Mouse (Mus musculus): ENCODE measurements around the gene Vmn1r47. TPM values are rescaled to one million over a fixed set of nuclear protein-coding genes. Genes with fewer than 3 reads are reported as not detected.
"Not testable (repeated sequence)": the region's sequence is repeated elsewhere in the genome, so short reads cannot be mapped to it uniquely, and the experiment has no call there.

Gene Vmn1r47
- not detected in 2 replicates for polyA plus RNA-seq (2015; fragmentation: Nextera tagmentation; extraction: Ambion mirVana)

DNA sequence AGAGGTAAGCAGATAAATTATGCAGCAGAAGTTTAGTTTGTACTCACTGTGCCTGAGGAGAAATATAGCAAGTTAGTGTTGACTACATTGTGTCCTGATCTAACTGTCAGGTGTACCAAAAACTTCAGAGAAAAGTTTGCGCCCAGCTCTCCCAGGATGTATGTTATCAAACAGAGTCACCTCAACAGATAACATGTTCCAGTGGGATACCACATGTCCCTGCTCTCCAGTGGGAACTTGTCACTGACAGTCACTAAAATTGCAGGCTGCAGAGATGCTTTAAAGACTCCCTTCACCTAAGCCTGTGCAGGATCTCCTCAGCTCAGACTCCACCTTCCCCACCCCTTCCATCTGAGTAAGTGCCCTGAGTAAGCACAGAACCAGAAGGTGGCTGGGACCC is at the start of gene Vmn1r47:
Gene Vmn1r47 (plus strand): TSS at position 301 of the 400 bp plus-strand sequence.
- H3K4me1 ChIP-seq (replicated peaks); H3K9ac ChIP-seq (replicated peaks); H3K27ac ChIP-seq; H3K27me3 ChIP-seq; H3K9me3 ChIP-seq; H3K4me3 ChIP-seq (replicated peaks); H3K4me2 ChIP-seq (replicated peaks); H3K36me3 ChIP-seq; ATAC-seq: not testable (repeated sequence)
- WGBS, result 94% methylated on average over 1 of the region's 1 CpGs

DNA sequence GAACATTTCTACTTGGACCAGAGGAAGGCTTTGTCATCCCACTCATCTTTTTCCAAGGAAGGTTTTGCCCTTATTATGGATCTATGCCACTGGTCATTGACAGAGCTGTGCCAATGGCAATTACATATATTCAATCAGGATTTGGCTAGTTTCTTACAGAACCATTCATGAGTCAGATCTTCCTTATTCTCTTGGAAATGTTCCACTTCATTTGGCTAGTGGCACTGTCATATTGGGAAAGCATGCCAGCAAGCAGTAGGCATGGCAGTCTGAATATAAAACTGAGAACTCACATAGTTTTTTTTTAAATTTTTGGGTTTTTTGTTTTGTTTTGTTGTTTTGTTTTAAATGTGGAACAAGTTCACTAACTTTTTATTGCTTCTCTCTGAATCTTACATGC is 49.6 kb upstream of the Vmn1r47 start:
- no peak for ATAC-seq

DNA sequence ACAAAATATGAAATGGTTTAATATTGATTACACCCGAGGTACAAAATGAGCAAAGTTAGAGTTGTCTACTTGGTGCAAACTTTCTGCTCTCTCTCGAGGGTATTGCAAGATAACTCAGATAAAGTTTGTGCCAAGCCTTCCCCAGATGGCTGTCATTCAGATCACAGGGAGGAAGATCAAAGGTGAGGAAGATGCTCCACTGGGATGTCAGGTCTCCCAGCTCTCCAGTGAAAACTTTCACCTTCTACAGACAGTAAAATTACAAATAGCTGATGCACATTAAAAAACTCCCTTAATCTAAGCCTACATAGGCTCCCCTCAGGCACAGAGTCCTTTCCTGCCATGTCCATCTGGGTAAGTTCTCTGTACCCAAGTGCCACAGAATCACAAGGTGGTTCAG is 46.9 kb upstream of the Vmn1r47 start, which contains the start of gene Vmn1r46:
Gene Vmn1r46 (plus strand): TSS at position 301 of the 400 bp plus-strand sequence.
- Histone ChIP-seq H3K4me2 (replicated peaks) (no peak within 1 kb of the TSS), H3K36me3 (no peaks in the 10 kb centered on the region), H3K27ac (no peak within 1 kb of the TSS), H3K4me1 (replicated peaks) (no peaks in the 10 kb centered on the region), H3K27me3 (no peaks in the 10 kb centered on the region), H3K9ac (replicated peaks) (no peak within 1 kb of the TSS), H3K9me3 (peaks cover 11% of the 10 kb centered on the region), H3K4me3 (replicated peaks) (no peak within 1 kb of the TSS)
- WGBS, result 59% methylated on average over 2 of the region's 2 CpGs
- no peak for ATAC-seq

More for the DNA sequence above, 49.6 kb upstream of the Vmn1r47 start:
- H3K36me3 ChIP-seq, result no peaks in the 10 kb centered on the region
- no peaks in the 10 kb centered on the region for H3K4me1 ChIP-seq (replicated peaks)
- no peaks in the 10 kb centered on the region for H3K27me3 ChIP-seq
- H3K27ac ChIP-seq, result no peak overlapping the region
- H3K9me3 ChIP-seq, result peaks cover 6% of the 10 kb centered on the region
- H3K9ac ChIP-seq (replicated peaks), result no peak overlapping the region
- H3K4me3 ChIP-seq (replicated peaks), result no peak overlapping the region
- no peak overlapping the region for H3K4me2 ChIP-seq (replicated peaks)

DNA sequence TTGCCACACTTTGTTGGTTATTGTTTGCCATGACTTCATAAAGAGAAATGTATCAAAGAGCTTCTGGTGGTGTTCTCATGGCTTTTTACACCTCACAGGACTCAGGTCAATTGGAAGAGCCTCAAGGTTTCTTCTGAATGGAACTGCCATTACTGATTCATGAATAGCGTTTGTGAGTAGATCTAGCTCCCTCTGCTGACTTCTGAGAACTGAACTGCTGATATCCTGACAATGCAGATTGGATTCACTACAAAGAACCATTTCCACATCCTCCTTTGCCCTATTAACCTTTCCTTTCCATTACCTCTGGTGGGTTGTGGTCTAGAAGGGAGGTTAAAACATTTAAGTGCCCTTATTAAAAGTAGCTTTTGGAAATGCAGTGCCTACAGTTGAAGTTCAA is 30.0 kb upstream of the Vmn1r47 start:
- no peak overlapping the region for H3K4me3 ChIP-seq (replicated peaks)
- no peak overlapping the region for H3K9ac ChIP-seq (replicated peaks)
- no peak for ATAC-seq
- no peaks in the 10 kb centered on the region for H3K36me3 ChIP-seq
- 11% methylated on average over 1 of the region's 1 CpGs for WGBS
- no peak overlapping the region for H3K4me2 ChIP-seq (replicated peaks)
- H3K9me3 ChIP-seq, result peaks cover 18% of the 10 kb centered on the region; the same call in 1 of the 2 replicates
- no peaks in the 10 kb centered on the region for H3K27me3 ChIP-seq
- no peak overlapping the region for H3K27ac ChIP-seq
- H3K4me1 ChIP-seq (replicated peaks), result no peaks in the 10 kb centered on the region

DNA sequence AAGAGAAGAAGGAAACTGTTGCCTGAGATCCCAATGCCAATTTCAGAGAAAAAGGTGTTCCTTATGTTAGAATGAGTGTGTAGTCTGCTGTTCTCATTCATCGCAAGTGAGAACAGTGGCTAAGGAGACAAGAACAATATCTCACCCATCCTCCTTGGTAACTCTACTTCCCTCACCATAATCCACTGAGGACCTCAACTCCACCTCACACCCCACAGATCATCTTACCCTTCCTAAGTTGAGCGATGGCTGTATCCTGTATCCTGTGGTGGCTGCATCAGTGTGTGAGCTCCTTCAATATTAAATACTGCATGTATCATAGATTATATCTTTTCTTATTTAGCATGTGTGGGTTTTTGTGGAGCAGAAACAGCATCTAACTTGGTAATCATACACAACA is 20.8 kb downstream of the Vmn1r47 start, which contains the start of gene Vmn1r48:
Gene Vmn1r48 (minus strand): TSS at position 101 of the 400 bp plus-strand sequence.
- not testable (repeated sequence) for H3K4me2 ChIP-seq (replicated peaks); H3K4me3 ChIP-seq (replicated peaks); H3K36me3 ChIP-seq; H3K9me3 ChIP-seq; H3K27me3 ChIP-seq; H3K27ac ChIP-seq; H3K9ac ChIP-seq (replicated peaks); H3K4me1 ChIP-seq (replicated peaks); ATAC-seq
- no CpG with 5 or more reads among the region's 2 CpGs for WGBS

Other genes with a start within 250 kb of the Vmn1r47 start
- gene Vmn1r42, start 139.7 kb upstream of the Vmn1r47 start, polyA plus RNA-seq (2015; fragmentation: Nextera tagmentation; extraction: Ambion mirVana), result not detected in 2 replicates
- gene Vmn1r43, start 139.7 kb upstream of the Vmn1r47 start, polyA plus RNA-seq (2015; fragmentation: Nextera tagmentation; extraction: Ambion mirVana), result not detected in 2 replicates
- not detected in 2 replicates for gene Vmn1r44, start 132.5 kb upstream of the Vmn1r47 start, polyA plus RNA-seq (2015; fragmentation: Nextera tagmentation; extraction: Ambion mirVana)
- gene Vmn1r45, start 75.5 kb upstream of the Vmn1r47 start, polyA plus RNA-seq (2015; fragmentation: Nextera tagmentation; extraction: Ambion mirVana), result not detected in 2 replicates
- gene Vmn1r46, start 46.8 kb upstream of the Vmn1r47 start, polyA plus RNA-seq (2015; fragmentation: Nextera tagmentation; extraction: Ambion mirVana), result not detected in 2 replicates
- gene Vmn1r48, start 20.7 kb downstream of the Vmn1r47 start, polyA plus RNA-seq (2015; fragmentation: Nextera tagmentation; extraction: Ambion mirVana), result not detected in 2 replicates
- gene Vmn1r49, start 62.4 kb downstream of the Vmn1r47 start, polyA plus RNA-seq (2015; fragmentation: Nextera tagmentation; extraction: Ambion mirVana), result not detected in 2 replicates
- gene Vmn1r50, start 85.3 kb downstream of the Vmn1r47 start, polyA plus RNA-seq (2015; fragmentation: Nextera tagmentation; extraction: Ambion mirVana), result not detected in 2 replicates
- gene Vmn1r51, start 106.4 kb downstream of the Vmn1r47 start, polyA plus RNA-seq (2015; fragmentation: Nextera tagmentation; extraction: Ambion mirVana), result not detected in 2 replicates
- gene Vmn1r52, start 158.7 kb downstream of the Vmn1r47 start, polyA plus RNA-seq (2015; fragmentation: Nextera tagmentation; extraction: Ambion mirVana), result not detected in 2 replicates
- not detected in 2 replicates for gene V1ra8, start 186.6 kb downstream of the Vmn1r47 start, polyA plus RNA-seq (2015; fragmentation: Nextera tagmentation; extraction: Ambion mirVana)
- not detected in 2 replicates for gene Vmn1r53, start 208.3 kb downstream of the Vmn1r47 start, polyA plus RNA-seq (2015; fragmentation: Nextera tagmentation; extraction: Ambion mirVana)
- gene Vmn1r54, start 230.2 kb downstream of the Vmn1r47 start, polyA plus RNA-seq (2015; fragmentation: Nextera tagmentation; extraction: Ambion mirVana), result not detected in 2 replicates

Data from midbrain, embryonic 13.5 days (tissue).